Mouse (Mus musculus) heart, postnatal 0 days (tissue): ENCODE data around the gene Susd1. TPM values are rescaled to one million over a fixed set of nuclear protein-coding genes. Genes with fewer than 3 reads are reported as not detected.

ENCODE experiments used
- ATAC-seq: fragments of 200-750 bp; cut with Nextera tagmentation; 2 replicates; pipeline ENCODE4 v1.8.0; 2017; ENCODE audit warnings: low read depth, moderate number of reproducible peaks, moderate library complexity; ENCODE audit not compliant: insufficient read depth
- DNase-seq: peaks from one replicate; pipeline ENCODE4 v3.0.0-alpha.2; 2016; ENCODE audit warnings: low spot score
- H3K27ac ChIP-seq: fragments of 300-500 bp; sonication (generic); 2 replicates; pipeline ENCODE4 v1.5.1; 2014; ENCODE audit warnings: low read depth, mild to moderate bottlenecking
- H3K27me3 ChIP-seq: fragments of 300-500 bp; sonication (generic); 2 replicates; pipeline ENCODE4 v1.6.1; 2014; ENCODE audit warnings: low read length, mixed read lengths; ENCODE audit not compliant: control insufficient read depth, insufficient read depth
- H3K36me3 ChIP-seq: fragments of 300-500 bp; sonication (generic); replicated peaks from 2 replicates; pipeline ENCODE4 v1.6.1; 2014; ENCODE audit warnings: low read length, mixed read lengths; ENCODE audit not compliant: control insufficient read depth, insufficient read depth
- H3K4me1 ChIP-seq: fragments of 300-500 bp; sonication (generic); 2 replicates; pipeline ENCODE4 v1.6.1; 2014; ENCODE audit warnings: antibody characterized with exemption; ENCODE audit not compliant: control insufficient read depth, insufficient read depth
- H3K4me2 ChIP-seq: fragments of 300-500 bp; sonication (generic); 2 replicates; pipeline ENCODE4 v1.6.1; 2014; ENCODE audit warnings: low read depth, mild to moderate bottlenecking, low read length, moderate library complexity
- H3K4me3 ChIP-seq: fragments of 300-500 bp; sonication (generic); 2 replicates; pipeline ENCODE4 v1.5.1; 2014; ENCODE audit warnings: low read depth, low read length
- H3K9ac ChIP-seq: fragments of 300-500 bp; sonication (generic); replicated peaks from 2 replicates; pipeline ENCODE4 v1.6.1; 2014; ENCODE audit warnings: low read depth, low read length, mixed read lengths
- H3K9me3 ChIP-seq: fragments of 300-500 bp; sonication (generic); replicated peaks from 2 replicates; pipeline ENCODE4 v1.6.1; 2016; ENCODE audit warnings: low read length; ENCODE audit not compliant: control insufficient read depth
- CTCF ChIP-seq: IDR thresholded peaks from 2 replicates; pipeline ENCODE4 v1.5.1; 2016; ENCODE audit warnings: antibody characterized with exemption, control low read depth, low read depth
- EP300 ChIP-seq: IDR thresholded peaks from 2 replicates; pipeline ENCODE4 v1.6.1; 2016; ENCODE audit warnings: antibody characterized with exemption, low read depth
- WGBS: fragments of 180-500 bp; shearing (Covaris S2); extraction: QIAGEN DNeasy Blood & Tissue Kit; methylation state at CpG from one replicate; pipeline ENCODE4 v1.1.7; 2014; 5-methylcytosine and 5-hydroxymethylcytosine counted together
- polyA plus RNA-seq: library from polyadenylated mRNA; unstranded; fragments of >200 nt; fragmentation: Nextera tagmentation; extraction: Ambion mirVana; gene quantifications from 2 replicates; pipeline ENCODE4 v1.2.1, GENCODE M21; 2015
- total RNA-seq: library from RNA; depleted of rRNA; stranded (reverse); fragments of >200 nt; gene quantifications from 2 replicates; pipeline ENCODE4 v1.2.3, GENCODE M21; 2014; ENCODE audit warnings: low replicate concordance

The Susd1 gene
- total and polyA plus RNA-seq, 2 experiments from 2014 or later: 2.1 to 6.2 TPM

DNA sequence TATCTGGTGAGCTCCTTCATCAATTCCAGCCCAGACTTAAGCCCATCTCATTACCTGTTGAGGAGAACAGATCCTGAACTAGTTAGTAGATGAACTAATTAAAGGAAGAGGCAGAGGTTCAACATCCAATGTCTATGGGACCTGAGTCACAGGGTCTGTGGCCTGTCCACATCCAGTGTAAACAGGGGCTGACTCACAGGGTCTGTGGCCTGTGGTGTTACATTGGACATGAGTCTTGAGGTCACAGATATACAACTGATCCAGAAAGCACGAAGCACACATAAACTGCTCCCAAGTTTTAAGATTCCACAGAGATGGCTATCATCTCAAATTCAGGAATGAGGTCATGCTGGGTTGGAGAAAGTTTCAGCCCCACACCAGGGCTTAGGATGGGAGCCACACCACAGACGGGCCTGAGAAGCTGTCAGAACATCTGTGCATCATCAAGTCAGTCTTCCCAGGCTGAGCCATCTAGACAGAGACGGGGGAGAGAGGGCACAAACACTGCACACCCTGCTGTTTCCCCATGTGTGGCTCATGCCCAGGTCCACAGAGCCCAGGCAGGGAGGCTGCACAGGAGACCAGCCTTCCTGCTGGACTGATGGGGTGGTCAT is 123.4 kb downstream of the Susd1 start:
- Histone ChIP-seq H3K9me3 (no peaks in the 10 kb centered on the region), H3K27me3 (no peaks in the 10 kb centered on the region), H3K36me3 (no peaks in the 10 kb centered on the region), H3K4me3 (no peak overlapping the region), H3K4me1 (peaks cover 11% of the 10 kb centered on the region; the same call in 1 of the 2 replicates), H3K27ac (no peak overlapping the region), H3K9ac (no peak overlapping the region), H3K4me2 (no peak overlapping the region)
- DNase-seq: no peak
- TF ChIP-seq CTCF (no peak), EP300 (no peak)
- WGBS: 34% methylated on average over 3 of the region's 3 CpGs
- peak; percentile 30 for ATAC-seq

DNA sequence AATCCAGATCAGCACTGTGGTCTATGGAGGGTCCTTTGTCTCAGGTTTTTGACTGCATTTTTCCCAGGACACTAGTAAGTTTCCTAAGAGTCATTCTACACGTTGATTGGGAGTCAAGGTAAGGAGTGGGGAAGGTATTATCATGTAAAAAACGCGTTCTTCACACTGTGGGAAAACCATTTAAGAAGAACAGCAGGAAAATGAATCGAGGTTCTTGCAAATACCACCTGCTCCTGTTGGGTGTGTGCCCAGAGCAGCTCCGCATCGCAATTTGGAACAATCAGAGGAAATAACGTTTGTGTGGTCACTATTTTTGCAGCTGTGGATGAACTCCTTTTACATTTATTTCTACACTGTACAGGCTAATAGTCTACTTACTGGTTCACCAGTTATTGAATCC is 125.5 kb downstream of the Susd1 start:
- ATAC-seq (no peak), DNase-seq (peak; percentile 39)
- H3K27ac ChIP-seq: peak overlapping the region; percentile 20; the same call in 1 of the 2 replicates
- H3K9me3 ChIP-seq: no peaks in the 10 kb centered on the region
- H3K27me3 ChIP-seq: no peaks in the 10 kb centered on the region
- 49% methylated on average over 7 of the region's 7 CpGs for WGBS
- H3K4me3 ChIP-seq: no peak overlapping the region
- H3K4me1 ChIP-seq: peaks cover 11% of the 10 kb centered on the region; the same call in 1 of the 2 replicates
- no peak overlapping the region for H3K9ac ChIP-seq
- no peaks in the 10 kb centered on the region for H3K36me3 ChIP-seq
- no peak for TF ChIP-seq EP300
- TF ChIP-seq CTCF: no peak
- H3K4me2 ChIP-seq: no peak overlapping the region

DNA sequence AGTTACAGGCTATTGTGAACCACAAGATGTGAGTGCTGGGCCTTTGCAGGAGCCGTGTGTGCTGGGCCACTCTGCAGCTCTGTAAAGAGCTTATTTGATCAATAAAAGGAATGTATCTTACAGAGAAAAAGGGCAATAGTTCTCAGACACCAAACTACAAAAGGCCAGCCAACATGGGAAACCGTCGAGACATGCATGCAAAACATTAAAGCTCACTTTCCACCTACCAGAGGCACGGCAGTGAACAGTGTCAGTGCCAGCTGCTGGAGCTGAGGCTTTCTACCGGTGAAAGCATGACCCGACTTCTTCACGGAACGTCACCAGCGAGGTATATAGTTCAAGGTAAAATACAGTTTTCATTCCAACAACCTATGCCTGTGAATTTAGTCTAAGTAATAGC is 127.8 kb downstream of the Susd1 start:
- Histone ChIP-seq H3K36me3 (no peaks in the 10 kb centered on the region), H3K9me3 (no peaks in the 10 kb centered on the region), H3K9ac (no peak overlapping the region), H3K27me3 (no peaks in the 10 kb centered on the region), H3K4me2 (no peak overlapping the region), H3K4me3 (no peak overlapping the region), H3K4me1 (peaks cover 6% of the 10 kb centered on the region; the same call in 1 of the 2 replicates), H3K27ac (no peak overlapping the region)
- WGBS: 89% methylated on average over 9 of the region's 9 CpGs
- TF ChIP-seq EP300 (no peak), CTCF (no peak)
- ATAC-seq: no peak
- no peak for DNase-seq

DNA sequence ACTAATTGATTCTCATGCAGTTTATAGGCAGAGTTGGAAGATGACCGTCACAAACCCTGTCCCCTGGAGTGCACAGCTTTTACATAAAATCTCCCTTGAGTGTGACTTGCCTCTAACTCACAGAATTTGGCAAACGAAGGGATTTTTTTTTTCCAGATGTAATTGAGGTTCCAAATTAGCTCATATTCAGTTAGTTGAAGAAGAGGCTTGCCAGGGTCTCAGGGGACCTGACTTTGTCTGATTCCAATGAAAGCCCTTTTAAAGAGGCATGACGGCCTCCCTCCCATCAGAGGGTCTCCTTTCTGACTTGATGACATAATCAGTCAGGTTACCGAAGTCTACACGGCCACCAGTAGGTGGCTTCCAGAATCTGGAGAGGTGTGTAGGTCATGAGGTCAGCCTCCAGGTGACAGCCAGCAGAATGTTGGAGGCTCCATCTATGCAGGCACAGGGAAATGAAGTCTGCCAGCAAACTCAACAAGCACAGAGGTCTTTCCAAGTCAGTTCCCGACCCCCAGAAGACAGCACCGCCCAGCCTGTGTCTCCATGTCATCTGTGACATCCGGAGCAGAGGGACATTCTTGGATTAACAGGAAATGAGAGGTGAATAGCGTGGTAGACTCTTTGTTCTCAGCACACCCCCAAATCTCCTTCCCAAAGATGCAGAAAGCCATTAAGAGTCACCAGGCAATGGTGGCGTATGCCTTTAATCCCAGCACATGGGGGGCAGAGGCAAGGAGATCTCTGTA is 130.4 kb downstream of the Susd1 start:
- no peak overlapping the region for H3K4me2 ChIP-seq
- no peak overlapping the region for H3K4me3 ChIP-seq
- H3K9me3 ChIP-seq: no peaks in the 10 kb centered on the region
- H3K9ac ChIP-seq: no peak overlapping the region
- H3K4me1 ChIP-seq: no peaks in the 10 kb centered on the region
- TF ChIP-seq EP300: no peak
- no peak for TF ChIP-seq CTCF
- no peak overlapping the region for H3K27ac ChIP-seq
- no peaks in the 10 kb centered on the region for H3K27me3 ChIP-seq
- no peaks in the 10 kb centered on the region for H3K36me3 ChIP-seq
- WGBS: 67% methylated on average over 10 of the region's 10 CpGs
- DNase-seq: no peak
- no peak for ATAC-seq

DNA sequence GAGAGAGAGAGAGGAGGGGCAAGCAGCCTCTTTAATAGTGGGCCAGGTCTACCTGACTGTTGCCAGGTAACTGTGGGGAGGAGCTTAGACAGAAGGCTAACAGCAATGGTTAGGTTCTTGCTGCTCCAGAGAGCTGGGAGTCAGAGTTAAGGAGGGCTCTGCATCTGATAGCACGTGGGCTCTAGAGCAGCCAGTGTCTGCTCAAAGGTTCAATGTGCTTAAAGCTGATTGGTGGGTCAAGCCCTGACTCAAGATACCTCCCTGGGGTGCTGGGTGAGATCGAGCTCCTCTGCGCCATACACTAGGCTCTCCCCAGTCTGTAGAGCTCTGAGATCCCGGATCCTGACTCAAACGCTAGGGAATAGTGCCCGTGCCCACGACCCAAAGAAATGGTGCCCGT is 136.0 kb downstream of the Susd1 start:
- no peaks in the 10 kb centered on the region for H3K9me3 ChIP-seq
- H3K4me2 ChIP-seq: no peak overlapping the region
- no peaks in the 10 kb centered on the region for H3K4me1 ChIP-seq
- 87% methylated on average over 8 of the region's 8 CpGs for WGBS
- TF ChIP-seq EP300 (no peak), CTCF (no peak)
- no peaks in the 10 kb centered on the region for H3K27me3 ChIP-seq
- DNase-seq (no peak), ATAC-seq (no peak)
- H3K9ac ChIP-seq: no peak overlapping the region
- H3K36me3 ChIP-seq: no peaks in the 10 kb centered on the region
- H3K4me3 ChIP-seq: no peak overlapping the region
- no peak overlapping the region for H3K27ac ChIP-seq
